Mouse (Mus musculus) frontal cortex, adult (tissue): ENCODE measurements around the gene 2310033P09Rik.
A peak's percentile ranks its signal among the peaks of the same experiment; 100 is the strongest.

Source experiments
- ATAC-seq: cut with Nextera tagmentation; 2 replicates; pipeline ENCODE4 v1.9.2; 2017; ENCODE audit warnings: mild to moderate bottlenecking, moderate library complexity, mixed read lengths; ENCODE audit not compliant: low TSS enrichment

Gene 2310033P09Rik

DNA sequence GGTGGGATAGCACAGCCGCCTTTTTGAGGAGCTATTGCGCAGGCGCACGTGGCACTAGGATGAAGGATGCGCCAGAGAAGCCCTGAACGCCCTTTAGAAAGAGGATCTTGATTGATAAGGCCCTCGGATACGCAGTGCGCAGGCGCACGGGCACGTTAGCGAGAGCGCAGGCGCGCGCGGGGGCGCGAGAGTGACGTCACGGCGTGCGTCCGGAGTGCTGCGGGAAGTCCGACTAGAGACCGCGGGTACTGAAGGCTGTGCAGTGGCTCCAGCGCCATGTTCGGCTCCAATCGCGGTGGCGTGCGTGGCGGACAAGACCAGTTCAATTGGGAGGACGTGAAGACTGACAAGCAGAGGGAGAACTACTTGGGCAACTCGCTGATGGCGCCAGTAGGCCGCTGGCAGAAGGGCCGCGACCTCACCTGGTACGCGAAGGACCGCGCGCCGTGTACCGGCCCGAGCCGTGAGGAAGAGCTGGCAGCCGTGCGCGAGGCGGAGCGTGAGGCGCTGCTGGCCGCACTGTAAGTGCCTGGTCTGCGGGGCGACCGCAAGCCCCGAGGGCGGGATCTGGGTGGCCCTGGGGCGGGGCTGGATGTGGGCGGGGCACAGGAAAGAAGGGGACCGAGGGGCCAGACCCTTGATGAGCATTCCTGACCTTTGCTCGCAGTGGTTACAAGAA, at the start of gene 2310033P09Rik:
Gene 2310033P09Rik, plus strand, starts transcription at position 169 of the 679 bp plus-strand sequence.
- ATAC-seq, result peak; percentile 79

DNA sequence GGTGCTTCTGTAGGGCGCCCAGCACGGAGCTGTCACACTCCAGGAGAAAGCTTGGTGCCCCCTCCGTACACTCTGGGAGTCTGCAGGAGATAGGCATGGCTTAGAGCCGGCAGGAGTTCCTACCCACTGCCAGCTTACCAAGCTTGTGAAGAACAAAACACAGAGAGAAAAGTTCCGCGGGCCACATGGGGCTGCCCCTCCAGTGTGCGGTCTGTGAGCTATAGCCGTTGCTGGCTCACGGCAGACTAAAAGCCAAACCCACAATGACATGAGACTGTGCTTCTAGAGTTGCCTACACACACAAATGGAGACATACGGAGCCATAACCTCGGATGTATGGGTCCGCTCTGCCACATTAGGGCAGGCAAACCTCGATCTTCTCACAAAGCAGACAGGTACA, 49.0 kb upstream of the 2310033P09Rik start:
- ATAC-seq, result no peak

DNA sequence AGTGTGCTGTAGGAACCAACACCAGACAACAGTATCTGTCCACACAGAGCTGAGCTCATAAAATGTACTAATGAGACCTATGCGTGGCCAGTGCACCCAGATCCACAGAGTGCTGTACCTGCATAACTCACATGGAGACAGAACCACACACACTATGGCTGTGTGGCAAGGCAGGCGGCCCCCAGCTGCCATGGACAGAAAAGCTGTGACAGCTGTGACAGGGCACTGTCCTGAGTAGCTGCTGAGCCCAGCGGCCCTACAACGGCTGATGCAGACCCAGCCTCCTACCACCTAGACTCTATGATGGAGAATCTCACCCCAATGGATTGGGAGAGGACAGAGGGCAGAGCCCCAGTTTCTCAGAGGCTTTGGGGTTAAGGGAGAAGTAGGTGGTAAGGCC, 48.6 kb upstream of the 2310033P09Rik start:
- ATAC-seq, result no peak

- no peak for ATAC-seq
These were observed 46.7 kb upstream of the 2310033P09Rik start for GRCm38 (mm10) chr11:59161398-59161797.

GRCm38 (mm10) chr11:59162443-59163254, 45.5 kb upstream of the 2310033P09Rik start:
- peak; percentile 13; the same call in 1 of the 2 replicates for ATAC-seq

GRCm38 (mm10) chr11:59163255-59164236, 44.6 kb upstream of the 2310033P09Rik start, which contains the start of gene Iba57:
Iba57 (minus strand) TSS chr11:59163739.
- peak; percentile 97 for ATAC-seq

DNA sequence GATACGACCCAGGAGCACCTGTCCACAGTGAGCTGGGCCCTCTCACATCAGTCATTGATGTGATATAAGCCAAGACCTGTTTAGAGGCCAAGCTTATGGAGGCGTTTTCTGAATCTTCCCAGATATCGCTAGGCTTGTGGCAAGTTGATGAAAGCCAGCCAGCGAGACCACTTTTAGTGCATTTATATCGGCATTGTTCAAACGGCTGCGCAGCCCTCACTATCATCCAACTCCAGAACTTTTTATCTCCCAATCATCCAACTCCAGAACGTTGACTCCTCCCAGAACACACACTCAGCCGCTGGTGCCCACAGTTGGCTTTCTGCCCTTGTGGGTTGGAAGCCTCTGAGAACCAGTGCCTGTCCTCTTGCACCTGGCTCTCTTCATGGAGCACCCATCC, 43.7 kb upstream of the 2310033P09Rik start:
- ATAC-seq, result no peak

DNA sequence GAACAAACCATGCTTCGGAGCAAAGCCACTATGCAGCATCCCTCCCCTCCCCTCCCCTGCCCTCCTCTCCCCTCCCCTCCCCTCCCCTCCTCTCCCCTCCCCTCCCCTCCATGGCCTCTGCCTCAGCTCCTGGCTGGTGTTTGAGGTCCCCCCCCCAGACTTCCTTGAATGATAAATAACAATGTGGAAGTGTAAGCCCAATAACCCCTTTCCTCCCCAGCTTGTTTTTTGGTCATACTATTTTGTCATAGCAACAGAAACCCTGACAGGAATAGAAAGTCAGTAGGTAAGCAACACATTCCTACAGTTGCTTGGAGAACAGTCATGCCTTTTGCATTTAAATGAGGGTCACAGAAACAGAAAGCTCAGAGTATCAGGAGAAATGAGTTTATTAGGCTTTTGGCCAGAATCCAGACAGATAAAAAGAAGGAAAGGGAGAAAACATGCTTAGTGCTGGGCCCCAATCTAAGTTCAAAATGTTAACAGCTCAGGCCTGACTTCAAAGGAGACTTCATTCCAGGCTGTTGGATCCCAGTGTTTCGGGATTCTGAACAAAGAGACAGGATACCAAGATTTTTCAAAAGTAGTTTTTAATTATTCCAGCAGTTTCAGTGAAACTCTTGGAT, 42.4 kb upstream of the 2310033P09Rik start:
- no peak for ATAC-seq

- ATAC-seq, result no peak
These were observed 38.3 kb upstream of the 2310033P09Rik start for GRCm38 (mm10) chr11:59169807-59170206.

GRCm38 (mm10) chr11:59170549-59170948, 37.6 kb upstream of the 2310033P09Rik start:
- ATAC-seq, result no peak

- ATAC-seq, result no peak
These were observed 33.8 kb upstream of the 2310033P09Rik start for GRCm38 (mm10) chr11:59174189-59174838.

DNA sequence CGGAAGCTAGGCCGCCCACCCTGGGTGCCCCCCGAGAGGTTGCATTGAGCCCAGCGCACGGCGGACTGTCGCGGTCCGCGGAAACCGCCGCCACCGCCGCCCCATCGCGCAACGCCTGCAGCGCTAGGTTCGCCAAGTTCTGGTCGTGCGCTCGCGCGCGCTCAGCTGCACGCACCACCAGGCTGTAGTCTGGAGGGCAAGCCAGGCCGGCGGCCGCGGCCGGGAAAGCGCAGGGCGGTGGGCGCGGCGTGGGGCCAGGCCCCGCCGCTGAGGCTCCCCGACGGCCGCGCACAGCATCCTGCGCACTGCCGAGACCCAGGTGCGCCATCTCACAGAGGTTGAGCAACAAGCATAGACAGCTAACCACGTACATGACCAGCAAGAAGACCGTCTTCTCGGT, 31.6 kb upstream of the 2310033P09Rik start:
- no peak for ATAC-seq

- no peak for ATAC-seq
These were observed 31.2 kb upstream of the 2310033P09Rik start for GRCm38 (mm10) chr11:59176921-59177320.

- ATAC-seq, result peak; percentile 50
These were observed 25.2 kb upstream of the 2310033P09Rik start, which contains the start of gene Gjc2 for GRCm38 (mm10) chr11:59182864-59183331. Gjc2 (minus strand) TSS chr11:59183213.

GRCm38 (mm10) chr11:59183821-59184220, 24.3 kb upstream of the 2310033P09Rik start:
- peak; percentile 77 for ATAC-seq

- no peak for ATAC-seq
These were observed 22.6 kb upstream of the 2310033P09Rik start for GRCm38 (mm10) chr11:59185490-59185889.

DNA sequence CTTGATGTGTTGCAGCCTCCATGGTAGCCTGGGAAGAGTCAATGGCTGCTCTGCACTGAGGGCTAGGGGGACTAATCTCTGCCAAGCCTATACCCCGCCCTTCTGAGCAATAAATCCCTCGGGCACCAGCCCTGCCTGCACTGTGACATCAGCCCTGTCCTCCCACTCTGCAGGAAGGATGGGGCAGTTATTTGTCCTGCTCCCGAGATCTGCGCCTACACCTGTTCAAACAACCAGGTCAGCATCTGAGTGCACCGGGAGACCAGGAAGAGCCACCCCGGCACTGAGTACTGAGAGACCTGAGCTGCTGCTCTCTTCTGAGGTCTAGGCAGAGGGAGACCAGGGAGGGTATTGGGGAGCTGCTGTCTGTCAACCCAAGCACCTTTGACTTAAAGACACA, 20.4 kb upstream of the 2310033P09Rik start:
- ATAC-seq, result no peak

DNA sequence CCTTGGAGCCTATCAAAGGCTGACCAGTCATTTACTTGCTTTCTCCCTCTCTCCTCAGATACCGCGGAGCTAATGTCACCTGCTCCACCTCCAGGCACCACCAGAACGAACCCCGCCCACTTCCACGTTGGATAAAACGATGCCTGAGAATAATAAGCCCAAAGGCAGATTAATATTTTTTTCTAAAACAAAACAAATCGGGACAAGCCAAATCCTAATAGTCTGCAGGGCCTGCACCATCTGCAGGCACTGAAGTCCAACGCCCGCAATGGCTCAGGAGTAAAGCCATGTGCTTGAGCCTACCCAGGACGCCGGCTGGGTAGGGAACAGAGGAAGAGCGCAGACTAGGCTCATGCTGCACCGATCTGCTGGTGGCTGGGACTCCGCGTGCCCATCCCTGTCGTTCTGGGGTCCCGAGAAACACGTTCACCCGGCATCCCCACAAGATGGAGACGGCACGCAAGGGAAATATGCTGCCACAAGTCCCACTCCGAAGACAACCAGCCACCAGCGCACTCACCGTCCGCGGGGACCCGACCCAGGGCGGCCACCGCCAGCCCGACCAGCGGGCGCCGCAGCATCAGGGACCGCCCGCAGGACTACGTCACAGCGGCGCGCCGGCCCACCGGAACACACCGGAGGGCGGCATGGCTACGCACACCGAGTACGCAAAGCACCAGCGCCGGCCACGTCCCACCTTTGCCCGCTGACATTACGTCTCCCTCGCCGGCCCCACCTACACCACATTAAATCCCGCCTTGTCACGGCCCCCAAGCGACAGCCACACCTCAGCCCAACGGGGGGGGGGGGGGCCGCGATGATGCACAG, 16.7 kb upstream of the 2310033P09Rik start:
- peak; percentile 97 for ATAC-seq

GRCm38 (mm10) chr11:59192059-59192386, 16.1 kb upstream of the 2310033P09Rik start, which contains the start of gene Guk1:
Guk1 (minus strand) TSS chr11:59192212.
- ATAC-seq, result no peak

- ATAC-seq, result no peak
These were observed 11.9 kb upstream of the 2310033P09Rik start for GRCm38 (mm10) chr11:59196230-59196629.
